Mouse (Mus musculus) right cerebral cortex, postnatal 36 days (tissue): ENCODE data around the gene Bcr.
"Not testable (repeated sequence)": the region's sequence is repeated elsewhere in the genome, so short reads cannot be mapped to it uniquely, and the experiment has no call there.

Experiments
- DNase-seq, 2 experiments: peaks; one replicate each; pipeline ENCODE4 v3.0.0; 2022; ENCODE audit warnings: low spot score in 2 of 2, mixed read lengths in 1 of 2

The Bcr gene

DNA sequence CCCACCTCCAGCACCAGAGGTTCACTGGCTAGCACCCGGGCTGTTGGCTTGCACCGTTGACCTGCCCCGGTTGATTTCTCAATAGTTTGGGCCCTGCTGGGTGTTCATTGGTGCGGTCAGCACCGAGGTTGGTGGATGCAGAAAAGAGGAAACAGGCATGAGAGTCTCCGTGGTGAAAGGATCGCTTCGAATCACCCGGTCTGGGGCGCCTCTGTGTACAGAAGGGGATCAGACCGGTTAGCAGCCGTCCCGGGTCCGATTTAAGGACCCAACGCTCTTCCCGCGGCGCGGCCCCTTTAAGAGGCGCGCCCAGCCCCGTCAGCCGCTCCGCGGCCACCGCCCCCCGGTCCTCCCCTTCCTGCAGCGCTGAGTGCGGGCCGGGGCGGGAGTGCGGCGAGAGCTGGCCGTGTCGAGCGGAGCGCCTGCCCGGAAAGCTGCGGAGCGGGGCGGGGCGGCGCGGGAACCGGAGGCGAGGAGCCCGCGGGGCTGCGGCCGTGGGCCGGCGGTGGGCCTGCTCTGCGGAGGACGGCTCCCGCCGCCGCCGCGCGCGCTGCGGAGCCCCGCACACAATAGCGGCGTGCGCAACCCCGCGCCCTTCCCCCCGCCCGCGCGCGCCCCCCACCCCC lies at the start of gene Bcr:
Gene Bcr, plus strand, starts transcription at position 376 of the 626 bp plus-strand sequence.
- peak; percentile 49 to 59 for DNase-seq

DNA sequence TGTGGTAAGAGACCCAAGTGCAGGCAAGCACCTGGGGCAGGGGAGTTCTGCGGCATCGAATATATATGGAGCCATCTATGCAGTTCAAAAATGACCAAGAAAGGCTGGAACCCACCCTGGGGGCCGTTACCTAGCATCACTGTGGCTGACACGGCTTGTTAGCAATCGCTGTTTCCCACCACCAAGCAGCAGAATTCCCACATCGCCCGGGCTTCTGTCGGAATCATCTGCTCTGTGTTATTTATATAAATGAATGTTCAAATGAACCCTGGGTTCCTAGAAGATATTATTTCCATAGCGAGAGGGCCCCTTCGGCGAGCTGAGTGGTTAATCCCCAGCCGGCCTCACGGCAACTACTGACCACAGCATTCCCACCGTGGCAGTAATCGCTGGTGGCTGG lies 49.7 kb upstream of the Bcr start:
- no peak for DNase-seq

DNA sequence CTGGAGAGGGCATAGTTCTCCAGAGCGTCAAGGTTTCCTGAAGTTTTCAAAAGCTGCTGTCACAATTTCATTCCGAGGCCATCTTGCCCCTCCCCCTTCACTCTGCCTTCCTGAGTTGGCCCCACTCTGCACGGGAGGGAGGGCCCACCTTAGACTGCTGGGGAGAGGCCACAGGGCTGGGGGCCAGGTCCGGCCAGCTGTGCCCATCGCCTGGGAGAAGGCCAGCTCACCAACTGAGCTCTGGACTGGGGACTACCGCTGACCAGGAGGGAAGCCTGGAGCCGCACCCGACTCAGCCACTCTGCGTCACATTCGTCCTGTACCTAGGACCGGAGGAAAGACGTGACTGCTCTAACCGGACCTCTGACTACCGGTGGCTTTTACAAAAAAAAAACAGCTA lies 44.9 kb upstream of the Bcr start:
- no peak for DNase-seq

DNA sequence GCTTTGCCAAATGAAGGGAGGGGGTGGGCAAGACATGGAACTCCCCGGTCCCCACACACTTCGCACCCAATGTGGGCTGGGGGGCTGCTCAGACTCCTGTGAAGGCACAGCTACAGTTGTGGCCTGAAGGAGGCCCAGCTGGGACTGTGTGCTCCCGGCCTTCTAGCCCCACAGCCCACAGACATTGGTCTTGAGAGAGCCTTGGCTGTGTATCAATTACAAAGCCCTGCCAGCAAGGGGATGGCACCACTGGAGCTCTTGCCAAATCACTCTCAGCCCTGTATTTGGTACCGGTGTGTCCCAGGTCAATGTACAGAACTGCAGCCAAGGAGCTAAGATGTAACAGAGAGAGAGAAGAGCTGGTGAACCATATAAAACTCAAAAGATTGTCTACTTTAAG lies 43.9 kb upstream of the Bcr start:
- DNase-seq = no peak

DNA sequence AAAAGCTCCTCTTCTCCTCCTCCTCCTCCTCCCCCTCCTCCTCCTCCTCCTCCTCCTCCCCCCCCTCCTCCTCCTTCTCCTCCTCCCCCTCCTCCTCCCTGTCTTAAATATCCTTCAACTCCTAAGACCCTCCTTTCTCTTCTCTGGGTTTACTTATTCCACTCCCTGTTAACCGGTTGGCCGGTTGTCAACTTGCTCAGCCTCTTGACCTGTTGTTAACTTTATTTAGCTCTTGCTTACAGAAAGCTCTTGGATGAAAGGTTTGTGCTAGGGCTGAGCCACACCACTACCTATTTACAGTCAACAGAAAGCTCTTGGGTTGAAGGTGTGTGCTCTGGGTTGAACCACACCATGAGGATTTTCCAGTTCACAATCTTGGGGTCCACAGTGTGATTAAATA lies 40.1 kb upstream of the Bcr start:
- no peak for DNase-seq

DNA sequence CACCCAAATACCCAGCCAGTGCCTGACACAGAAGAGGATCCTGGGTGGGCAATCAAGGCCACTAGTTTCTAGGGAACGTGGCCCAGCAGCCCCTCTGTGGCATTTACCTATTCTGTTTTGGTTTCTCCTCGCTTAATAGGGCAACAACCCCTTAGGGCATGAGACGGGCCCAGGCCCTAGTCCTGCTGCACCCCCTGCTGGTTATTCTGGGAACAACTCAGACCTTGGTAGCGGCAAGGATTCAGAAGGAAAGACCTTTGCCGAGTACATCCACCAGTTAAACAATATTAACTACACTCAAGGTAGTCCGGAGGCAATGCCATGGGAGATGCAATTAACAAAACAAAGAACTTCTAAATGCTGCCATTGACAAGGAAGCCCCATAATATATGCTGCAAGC lies 39.3 kb upstream of the Bcr start:
- DNase-seq = peak; percentile 52 to 67

DNA sequence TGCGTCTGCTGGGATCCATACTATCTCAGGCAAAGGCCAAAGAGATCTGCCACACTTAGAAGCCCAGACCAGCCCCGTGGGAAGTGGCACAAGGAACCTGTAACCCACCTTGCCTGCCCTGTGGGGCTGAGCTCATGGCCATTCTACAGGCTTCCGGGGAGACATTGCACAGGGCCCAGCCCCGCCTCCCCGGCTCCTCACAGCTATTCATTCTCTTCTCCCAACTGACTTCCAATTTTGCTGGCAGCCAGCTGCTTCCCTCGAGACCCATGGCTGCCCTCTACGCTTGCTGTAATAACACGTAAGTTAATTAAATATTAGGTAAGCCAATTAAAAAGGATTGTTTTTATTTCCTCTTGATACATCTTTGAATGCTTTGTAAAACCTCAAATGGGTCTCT lies 33.9 kb upstream of the Bcr start:
- no peak for DNase-seq

DNA sequence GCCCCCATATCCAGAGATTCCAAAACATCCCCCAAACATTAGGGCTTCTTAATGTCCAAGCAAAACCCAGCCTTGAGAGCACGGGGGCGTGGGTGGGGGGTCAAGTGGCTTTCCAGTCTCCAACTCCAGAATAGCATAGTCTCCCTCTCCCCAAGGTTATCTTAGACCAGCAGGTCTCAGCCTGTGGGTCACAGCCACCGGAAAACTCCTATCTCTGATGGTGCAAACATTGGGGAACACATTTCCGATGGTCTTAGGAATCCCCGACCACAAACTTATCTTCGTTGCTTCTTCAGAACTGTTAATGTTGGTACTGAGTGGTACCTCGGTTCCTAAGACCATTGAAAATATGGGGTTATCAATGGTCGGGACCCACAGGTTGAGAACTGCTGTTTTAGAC lies 31.6 kb upstream of the Bcr start:
- no peak for DNase-seq

DNA sequence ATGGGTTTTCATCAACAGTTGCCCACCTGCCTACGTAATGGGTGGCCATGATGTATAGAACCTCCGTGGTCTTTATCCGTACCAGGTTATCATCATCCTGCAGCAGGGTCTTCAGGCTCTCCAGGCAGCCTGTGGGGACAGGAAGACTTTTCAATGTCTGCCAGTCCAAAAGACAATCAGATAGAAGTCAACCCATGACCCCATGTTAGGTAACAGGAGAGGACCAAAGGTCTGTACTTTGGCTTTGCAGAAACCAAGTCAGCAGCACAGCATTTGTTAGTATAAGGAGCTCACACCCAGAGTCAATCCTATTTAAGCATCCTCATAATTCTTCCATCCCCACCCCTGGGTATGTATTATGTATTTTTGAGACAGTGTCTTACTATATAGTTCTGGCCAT lies 30.7 kb upstream of the Bcr start:
- no peak for DNase-seq

DNA sequence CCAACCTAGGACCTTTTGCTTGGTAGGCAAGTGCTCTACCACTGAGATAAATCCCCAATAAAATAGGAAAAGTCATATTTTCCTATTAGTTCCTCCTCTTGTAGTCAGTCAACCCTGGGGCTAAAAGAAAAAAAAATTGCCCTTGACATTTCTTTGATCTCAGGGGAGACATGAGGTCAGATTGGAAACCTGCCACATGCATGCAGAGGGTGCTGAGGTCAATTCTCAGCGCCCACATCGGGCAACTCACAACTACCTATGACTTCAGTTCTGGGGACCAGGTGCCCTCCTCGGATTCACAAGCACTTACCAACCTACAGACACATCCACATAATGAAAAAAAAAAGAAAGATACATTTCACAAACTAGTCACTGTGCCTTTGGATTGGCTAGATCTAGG lies 30.2 kb upstream of the Bcr start:
- no peak for DNase-seq

DNA sequence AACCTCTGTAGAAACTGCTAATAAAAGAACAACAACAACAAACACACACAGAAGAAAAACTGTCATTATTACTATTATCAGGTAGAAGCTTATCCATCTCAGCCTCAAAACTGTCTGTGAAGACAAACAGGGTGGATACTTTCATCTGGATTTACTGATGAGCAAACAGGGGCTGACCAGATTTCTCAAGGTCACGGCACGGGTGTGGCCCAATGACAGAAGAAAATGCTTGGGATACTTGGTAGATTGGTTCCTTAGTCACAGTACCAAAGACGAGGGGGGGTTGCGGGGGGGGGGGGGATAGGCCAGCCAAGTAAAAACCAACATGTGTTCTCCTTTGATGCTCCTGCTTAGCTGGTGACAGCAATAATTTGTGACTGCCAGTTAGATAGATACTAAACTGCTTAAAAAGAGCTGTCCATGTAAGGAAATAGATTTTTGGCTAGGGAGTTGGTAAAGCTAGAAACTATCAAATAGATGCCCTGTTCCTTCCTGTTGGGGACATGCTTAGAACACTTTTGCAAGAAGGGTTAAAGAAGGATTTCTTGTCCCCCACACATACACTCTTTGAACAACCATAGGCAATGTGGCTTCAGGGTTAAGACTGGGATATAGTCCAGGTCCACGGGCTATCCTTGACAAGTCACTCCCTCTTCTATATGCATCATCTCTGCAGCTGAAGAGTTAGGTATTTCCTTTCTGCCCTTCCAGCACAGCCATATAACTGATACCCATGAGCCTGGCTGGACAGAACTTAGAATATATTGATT lies 28.9 kb upstream of the Bcr start:
- no peak for DNase-seq

DNA sequence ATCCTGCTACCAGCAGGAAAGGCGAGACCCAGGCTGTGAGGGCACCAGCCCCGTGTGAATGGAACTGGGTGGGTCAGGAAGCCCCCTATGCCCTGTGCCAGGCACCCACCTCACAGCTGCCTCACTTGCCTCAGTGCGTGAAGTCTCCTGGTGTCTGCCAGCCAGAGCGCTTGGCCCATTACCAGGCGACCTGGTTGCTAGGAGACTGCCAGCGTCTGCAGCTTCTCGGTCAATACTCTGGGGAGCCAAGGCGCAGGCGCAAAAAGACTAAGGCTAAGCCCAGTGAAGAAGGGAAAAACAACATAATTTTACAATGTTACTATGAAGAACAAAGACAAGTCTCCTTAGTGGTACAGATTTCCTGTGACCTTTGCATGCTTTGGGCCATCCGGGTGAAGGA lies 28.0 kb upstream of the Bcr start, which contains the start of gene Rsph14:
Gene Rsph14, minus strand, starts transcription at position 192 of the 400 bp plus-strand sequence.
- DNase-seq = peak; percentile 77 to 80

DNA sequence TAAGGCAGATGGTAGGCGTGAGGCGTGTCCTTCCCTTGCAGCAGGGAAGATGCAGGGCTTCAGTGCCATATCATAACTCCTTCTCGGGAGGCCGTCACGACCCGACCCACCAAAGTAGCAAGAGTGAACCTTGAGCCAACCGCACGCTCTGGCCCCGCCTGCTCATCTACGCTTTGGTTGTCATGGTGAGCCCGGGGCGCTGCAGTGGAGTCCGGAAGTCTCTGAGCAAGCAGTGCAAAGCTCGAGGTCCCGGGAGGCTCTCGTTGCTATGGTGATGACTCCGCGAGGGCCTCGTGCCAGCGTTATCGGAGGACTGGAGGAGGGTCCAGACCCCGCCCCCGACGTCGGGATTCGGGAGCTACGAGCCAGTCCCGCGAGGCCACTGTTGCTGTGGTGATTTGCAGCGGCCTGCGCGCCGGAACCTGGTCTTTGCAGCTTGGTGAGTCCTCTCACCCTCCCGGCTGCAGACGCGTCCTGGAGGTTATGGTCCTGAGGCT lies 23.5 kb upstream of the Bcr start, which contains the start of gene Rab36:
Gene Rab36, plus strand, starts transcription at position 176 of the 497 bp plus-strand sequence.
- DNase-seq = peak; percentile 93

DNA sequence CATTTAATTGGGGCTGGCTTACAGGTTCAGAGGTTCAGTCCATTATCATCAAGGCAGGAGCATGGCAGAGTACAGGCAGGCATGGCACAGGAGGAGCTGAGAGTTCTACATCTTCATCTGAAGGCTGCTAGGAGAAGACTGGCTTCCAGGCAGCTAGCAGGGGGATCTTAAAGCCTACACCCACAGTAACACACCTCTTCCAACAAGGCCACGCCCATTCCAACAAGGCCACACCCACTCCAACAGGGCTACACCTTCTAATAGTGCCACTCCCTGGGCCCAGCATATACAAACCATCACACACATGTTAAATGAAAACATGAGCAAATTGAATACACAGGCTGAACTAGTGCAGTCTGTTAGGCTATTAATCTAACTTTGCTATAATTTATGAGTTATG lies 18.3 kb upstream of the Bcr start:
- not testable (repeated sequence) for DNase-seq

DNA sequence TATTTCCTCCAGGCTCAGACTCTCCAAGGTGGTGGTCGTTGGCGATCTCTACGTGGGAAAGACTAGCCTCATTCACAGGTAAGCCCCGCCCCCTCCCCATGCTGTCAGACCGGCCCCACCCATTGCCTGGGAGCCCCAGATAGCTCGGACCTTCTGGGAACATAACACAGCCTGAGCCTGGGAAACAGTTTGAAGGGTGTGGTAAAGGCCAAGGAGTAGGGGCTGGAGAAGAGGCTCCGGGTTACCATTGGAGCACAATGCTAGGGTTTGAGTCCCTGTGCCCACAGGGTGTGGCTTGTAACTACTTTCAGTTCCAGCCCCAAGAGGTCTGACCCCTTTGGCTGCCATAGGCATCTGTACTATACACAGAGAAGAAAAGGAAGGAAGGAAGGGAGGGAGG lies 15.9 kb upstream of the Bcr start:
- DNase-seq = no peak

DNA sequence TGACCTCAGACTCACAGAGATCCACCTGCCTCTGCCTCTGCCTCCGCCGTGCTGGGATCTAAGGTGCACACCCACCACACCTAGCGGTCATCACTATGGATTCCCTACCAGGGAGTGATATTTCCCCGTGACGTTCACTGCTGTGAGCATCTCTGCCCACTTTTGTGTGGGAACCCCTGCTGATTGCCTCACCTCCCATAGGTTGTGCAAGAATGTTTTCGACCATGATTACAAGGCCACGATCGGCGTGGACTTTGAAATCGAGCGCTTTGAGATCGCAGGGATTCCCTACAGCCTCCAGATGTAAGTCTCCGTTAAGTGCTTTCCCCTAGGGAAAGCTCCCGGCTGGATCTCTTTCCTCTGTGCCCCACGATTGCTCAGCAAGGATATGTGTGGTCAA lies 14.6 kb upstream of the Bcr start:
- no peak for DNase-seq

DNA sequence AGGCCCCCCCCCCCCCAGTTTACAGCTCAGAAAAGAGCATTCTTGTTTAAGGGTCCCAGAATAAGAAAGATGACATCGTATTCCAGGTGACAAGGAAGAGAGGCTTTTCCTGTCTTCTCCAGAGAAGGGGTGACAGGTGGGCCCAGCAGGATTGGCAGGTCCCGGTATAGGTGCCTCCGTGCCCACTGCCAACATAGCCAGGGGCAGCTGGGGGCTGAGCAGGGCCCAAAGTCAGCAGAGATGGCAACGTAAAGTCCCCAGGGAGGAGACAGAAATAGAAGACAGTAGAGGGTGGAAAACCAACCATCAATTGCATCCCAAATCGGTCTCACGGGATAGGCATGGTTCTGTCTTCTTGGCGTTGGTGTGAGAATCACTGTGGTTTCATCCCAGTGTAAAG lies 11.7 kb upstream of the Bcr start:
- no peak for DNase-seq

DNA sequence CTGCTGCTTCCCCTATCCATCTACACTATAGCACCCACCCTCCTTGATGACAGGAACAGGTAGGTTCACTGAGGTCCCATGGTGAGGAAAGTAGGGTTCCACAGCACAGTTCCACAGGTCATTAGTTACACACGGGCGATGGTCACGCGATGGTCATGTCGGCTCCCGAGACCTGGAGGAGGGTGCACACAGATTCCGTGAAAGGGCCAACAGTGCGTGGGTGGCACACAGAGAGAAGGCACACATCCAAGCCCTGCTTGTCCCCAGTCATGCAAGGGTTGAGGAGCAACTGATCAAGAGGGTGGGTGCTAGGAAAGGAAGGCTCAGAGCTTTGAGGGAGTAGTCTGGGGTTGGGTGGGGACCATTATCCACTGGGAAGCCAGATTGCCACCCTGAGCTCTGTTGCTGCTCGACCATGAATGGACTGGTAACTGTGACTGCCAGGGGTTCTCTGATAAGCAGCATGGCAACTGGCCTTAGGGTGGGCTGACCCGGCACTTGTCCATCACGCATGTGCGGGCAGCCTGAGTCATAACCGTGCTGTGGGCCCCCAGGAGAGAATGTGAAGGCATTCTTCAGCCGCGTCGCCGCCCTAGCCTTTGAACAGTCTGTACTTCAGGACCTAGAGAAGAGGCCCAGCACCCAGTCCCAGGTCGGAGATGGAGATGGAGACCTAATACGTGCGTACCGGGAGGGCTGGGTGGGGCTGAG lies 8.9 kb upstream of the Bcr start:
- DNase-seq = no peak

DNA sequence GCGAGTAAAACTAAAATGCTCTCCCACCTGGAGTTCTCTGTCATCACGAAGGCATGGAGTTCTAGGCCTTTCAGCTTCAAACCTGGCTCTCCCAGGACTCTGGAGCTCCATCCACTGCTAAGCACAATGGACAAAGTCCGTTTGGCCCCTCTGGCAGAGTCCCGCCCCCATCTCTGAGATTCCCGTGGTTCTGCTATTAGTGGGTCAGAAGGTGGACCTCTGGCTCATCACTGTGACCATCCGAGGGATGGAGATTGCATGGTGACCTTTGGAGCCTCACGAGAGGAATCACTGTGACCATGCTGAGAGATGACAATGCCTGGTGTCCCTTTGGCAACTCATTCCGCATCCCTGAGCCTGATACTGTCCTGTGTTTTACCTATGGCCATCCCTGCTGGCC lies 7.5 kb upstream of the Bcr start:
- DNase-seq = no peak

DNA sequence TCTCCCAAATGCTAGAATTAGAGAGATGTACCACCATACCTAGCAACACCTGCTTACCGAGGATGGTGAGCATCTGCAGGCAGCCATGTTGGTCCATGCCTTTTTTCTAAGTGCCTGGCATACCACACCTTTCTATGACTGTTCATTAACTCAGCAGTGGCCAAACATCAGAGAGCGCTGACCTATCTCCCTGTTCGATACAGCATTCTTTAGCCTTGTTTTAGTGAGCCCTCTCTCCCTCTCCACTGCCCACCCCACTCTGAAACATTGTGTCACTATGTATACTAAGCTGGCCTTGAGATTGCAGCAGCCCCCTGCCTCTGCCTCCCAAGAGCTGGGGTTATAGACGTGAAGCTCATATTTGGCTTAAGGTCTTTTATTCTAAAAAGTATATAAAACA lies 6.7 kb upstream of the Bcr start:
- no peak for DNase-seq

DNA sequence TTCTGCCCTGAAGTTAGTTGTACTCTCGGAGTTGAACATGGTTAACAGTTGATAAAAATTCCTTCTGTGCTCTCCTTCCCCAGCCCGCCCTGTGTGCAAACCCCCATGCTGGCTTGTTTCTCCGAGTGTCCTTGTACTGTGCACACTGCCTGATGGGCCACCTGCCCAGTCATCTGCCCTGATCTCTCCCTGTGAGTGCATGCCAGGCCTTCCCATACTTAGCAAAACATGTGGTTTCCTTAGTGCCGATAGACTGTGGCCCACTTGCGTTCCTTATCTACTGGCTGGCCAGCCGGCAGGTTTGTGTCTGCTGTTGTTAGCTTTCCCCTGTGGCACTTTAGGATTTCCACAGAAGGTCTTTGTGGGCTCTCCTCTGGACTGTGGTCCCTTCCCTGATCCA lies 6.3 kb upstream of the Bcr start:
- DNase-seq = no peak

DNA sequence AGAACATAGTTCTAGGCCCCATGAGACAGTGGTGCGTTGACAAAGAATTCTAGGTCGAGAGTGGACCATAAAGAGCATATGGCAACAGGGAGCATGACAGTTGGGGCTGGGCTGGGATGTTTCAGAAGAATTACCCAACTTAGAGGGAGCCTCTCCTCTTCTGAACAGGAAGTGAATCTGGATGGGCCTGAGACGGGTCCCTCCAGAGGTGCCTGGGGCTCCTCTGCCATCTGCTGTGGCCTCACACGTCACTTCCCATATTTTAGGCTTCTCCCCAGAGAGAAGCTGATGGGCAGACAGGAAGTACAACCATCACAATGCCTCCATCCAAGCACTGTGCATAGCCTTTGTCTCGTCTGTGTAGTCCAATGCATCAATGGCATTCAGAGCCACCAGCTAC lies 4.7 kb upstream of the Bcr start:
- DNase-seq = no peak

DNA sequence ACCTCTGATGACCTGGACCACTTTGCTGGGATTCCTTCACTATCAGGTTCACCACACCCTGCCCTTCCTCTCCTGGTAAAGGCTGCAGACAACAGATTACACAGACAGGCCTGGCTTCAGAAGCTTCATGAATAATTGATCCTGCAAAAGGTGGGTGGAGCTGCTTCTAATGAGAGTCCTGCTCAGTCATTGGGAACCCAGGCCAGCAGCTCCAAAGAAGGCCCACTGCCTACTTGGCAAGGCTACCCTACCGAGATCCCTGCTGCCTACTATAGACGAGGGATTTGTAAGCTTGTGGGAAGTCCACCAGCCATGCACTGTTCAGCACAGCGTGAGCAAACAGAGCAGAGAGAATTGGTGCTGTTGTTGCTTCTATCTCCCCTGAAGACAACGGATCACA lies 4.1 kb upstream of the Bcr start:
- no peak for DNase-seq
